In the genomic region with DNA sequence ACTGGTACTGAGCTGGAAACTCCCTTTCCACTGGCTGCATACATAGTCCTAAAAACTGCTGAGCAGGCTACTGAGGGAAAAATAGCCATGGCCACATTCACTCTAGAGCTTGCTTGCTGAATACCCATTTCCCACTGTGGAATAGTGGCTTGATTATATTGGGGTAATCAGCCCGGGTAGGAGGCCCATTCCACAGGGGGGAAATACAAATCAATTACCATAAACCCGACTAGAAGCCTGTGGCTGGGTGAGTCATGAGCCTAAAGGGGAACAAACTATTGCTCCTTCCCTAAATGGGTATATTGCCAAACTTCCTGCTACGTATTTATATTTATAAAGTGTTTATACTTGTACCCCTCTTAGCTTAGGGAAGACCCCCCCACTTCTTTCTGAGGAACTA, we compare ENCODE assay signal across 26 mouse cellular contexts. TPM values are rescaled to one million over a fixed set of nuclear protein-coding genes. Genes with fewer than 3 reads are reported as not detected.
DNase-seq lines count a peak whose midpoint lies in the region; ATAC-seq lines count a peak whose summit lies in the region.
"Had no signal": no experiment of that assay in that cellular context is flagged by ENCODE, and none has a peak within 500 bp of the region (broad histone marks: within the 10 kb centered on the region; RNA-seq: fewer than 3 reads in every experiment).

No protein-coding gene starts in this region.

- no peaks in the 10 kb centered on the region for H3K4me1 ChIP-seq in liver, embryonic 16.5 days (ENCODE audit: control insufficient read depth, low read depth, low read length)
- no peaks in the 10 kb centered on the region for H3K4me1 ChIP-seq in liver, embryonic 11.5 days (replicated peaks; ENCODE audit: control insufficient read depth, insufficient read depth, low read length)
- H3K4me1 ChIP-seq: embryonic facial prominence, embryonic 15.5 days; liver, embryonic 13.5 days had no signal

- no peaks in the 10 kb centered on the region for H3K9me3 ChIP-seq in liver, embryonic 16.5 days (replicated peaks; ENCODE audit: control insufficient read depth, low read length)
- no peaks in the 10 kb centered on the region for H3K9me3 ChIP-seq in liver, embryonic 11.5 days (ENCODE audit: control insufficient read depth, low read length)
- H3K9me3 ChIP-seq: embryonic facial prominence, embryonic 15.5 days; forebrain, embryonic 10.5 days; heart, embryonic 12.5 days; hindbrain, embryonic 13.5 days; liver, embryonic 13.5 days had no signal

- 19% methylated on average over 3 of the region's 3 CpGs for WGBS in liver, embryonic 16.5 days (ENCODE audit: insufficient replicate concordance)
- 33% methylated on average over 3 of the region's 3 CpGs for WGBS in liver, embryonic 11.5 days

- no peaks in the 10 kb centered on the region for H3K27me3 ChIP-seq in liver, embryonic 16.5 days (ENCODE audit: control insufficient read depth, insufficient read depth, low read depth, low read length)
- H3K27me3 ChIP-seq in liver, embryonic 11.5 days (replicated peaks; ENCODE audit: control insufficient read depth, insufficient read depth, low read length), result no peaks in the 10 kb centered on the region
- H3K27me3 ChIP-seq: embryonic facial prominence, embryonic 15.5 days; heart, embryonic 12.5 days; hindbrain, embryonic 13.5 days; liver, embryonic 13.5 days had no signal

- peak overlapping the region; percentile 30 for H3K27ac ChIP-seq in liver, embryonic 16.5 days (ENCODE audit: low read length)
- H3K27ac ChIP-seq in liver, embryonic 11.5 days (ENCODE audit: low read depth, low read length), result no peak overlapping the region
- H3K27ac ChIP-seq: embryonic facial prominence, embryonic 15.5 days; forebrain, embryonic 10.5 days; gastrocnemius, adult 2 months; hindbrain, embryonic 13.5 days; liver, embryonic 13.5 days had no signal

- H3K36me3 ChIP-seq in liver, embryonic 16.5 days (ENCODE audit: control insufficient read depth, insufficient read depth), result no peaks in the 10 kb centered on the region
- no peaks in the 10 kb centered on the region for H3K36me3 ChIP-seq in liver, embryonic 11.5 days (ENCODE audit: control insufficient read depth, insufficient read depth, low read length)
- H3K36me3 ChIP-seq: embryonic facial prominence, embryonic 15.5 days; forebrain, embryonic 10.5 days; heart, embryonic 12.5 days; hindbrain, embryonic 13.5 days; liver, embryonic 13.5 days had no signal

- DNase-seq in liver, embryonic 11.5 days (ENCODE audit: low spot score), result no peak
- DNase-seq in MEL-GATA-1-ER (ENCODE audit: extremely low read depth, low read depth), result peak; percentile 4
- DNase-seq in thymus, postnatal 25 days, result no peak
- no peak for DNase-seq in cerebellum, postnatal 25 days
- no peak for DNase-seq in cerebellum, postnatal 4 days (ENCODE audit: low spot score in 2 of 2)
- DNase-seq: adrenal gland, postnatal 14 days; cerebellum, adult 9-11 months; forebrain, postnatal 0 days; gastrocnemius, adult 2 months; kidney, adult 2 months; kidney, postnatal 10 days; liver, embryonic 13.5 days; midbrain, embryonic 14.5 days; right cerebral cortex, postnatal 4 days had no signal

- no peak overlapping the region for H3K9ac ChIP-seq in liver, embryonic 16.5 days (ENCODE audit: low read depth, low read length)
- no peak overlapping the region for H3K9ac ChIP-seq in liver, embryonic 11.5 days (ENCODE audit: low read depth, low read length)
- H3K9ac ChIP-seq: embryonic facial prominence, embryonic 15.5 days; forebrain, postnatal 0 days; heart, embryonic 12.5 days; hindbrain, embryonic 13.5 days; liver, embryonic 13.5 days had no signal

- H3K4me3 ChIP-seq in liver, embryonic 16.5 days (ENCODE audit: low read depth, low read length), result no peak overlapping the region
- no peak overlapping the region for H3K4me3 ChIP-seq in liver, embryonic 11.5 days (ENCODE audit: low read depth, low read length)
- H3K4me3 ChIP-seq: embryonic facial prominence, embryonic 15.5 days; forebrain, embryonic 10.5 days; gastrocnemius, adult 2 months; heart, embryonic 12.5 days; hindbrain, embryonic 13.5 days; liver, embryonic 13.5 days had no signal

- no peak for ATAC-seq in liver, embryonic 16.5 days (ENCODE audit: low read depth)
- ATAC-seq in liver, embryonic 11.5 days (replicated peaks; ENCODE audit: low FRiP score), result no peak
- ATAC-seq in common myeloid progenitor, adult 5-6 weeks (replicated peaks; ENCODE audit: low read depth, poor library complexity, severe bottlenecking), result peak; percentile 76
- ATAC-seq in monocyte, adult 5-6 weeks (replicated peaks; ENCODE audit: insufficient number of reproducible peaks, low FRiP score, low TSS enrichment, poor library complexity, severe bottlenecking), result peak; percentile 77
- ATAC-seq: activated CD4-positive, CD25-positive, alpha-beta regulatory T cell, adult 4 months; forebrain, postnatal 0 days; inflammation-experienced regulatory T-cells, adult 6 months had no signal

- H3K4me2 ChIP-seq in liver, embryonic 16.5 days (ENCODE audit: low read depth, low read length), result no peak overlapping the region
- no peak overlapping the region for H3K4me2 ChIP-seq in liver, embryonic 11.5 days
- H3K4me2 ChIP-seq: embryonic facial prominence, embryonic 15.5 days; heart, embryonic 12.5 days; hindbrain, embryonic 13.5 days; liver, embryonic 13.5 days had no signal

RNA-seq across cellular contexts. Expression of a gene that starts 10.4 kb away (rescaled TPM):
- 0.05 TPM in 1 of 2 replicates, not detected in the other for polyA plus RNA-seq in liver, embryonic 16.5 days (2015; fragmentation: Nextera tagmentation; extraction: Ambion mirVana)
- not detected in 2 replicates for polyA plus RNA-seq in liver, embryonic 11.5 days (2014; fragmentation: Nextera tagmentation; extraction: Ambion mirVana)
- not detected in 2 replicates for total RNA-seq in common myeloid progenitor, adult 5-6 weeks (2017)
- total RNA-seq in monocyte, adult 5-6 weeks (2017), result 0.67 TPM in 1 of 3 replicates, not detected in the others
- total RNA-seq: adrenal gland, postnatal 14 days; forebrain, postnatal 0 days; gastrocnemius, adult 2 months; heart, postnatal 25 days had no signal
- polyA plus RNA-seq: activated CD4-positive, CD25-positive, alpha-beta regulatory T cell, adult 4 months; C2C12; forebrain, embryonic 10.5 days; forebrain, postnatal 0 days; gonadal fat pad, adult 2 months; heart, embryonic 12.5 days; hindbrain, embryonic 13.5 days; inflammation-experienced regulatory T-cells, adult 6 months; kidney, adult 2 months; liver, embryonic 13.5 days; midbrain, embryonic 14.5 days had no signal

RNA-seq across cellular contexts. Expression of a gene that starts 45.9 kb away (rescaled TPM):
- polyA plus RNA-seq in liver, embryonic 16.5 days (2015; fragmentation: Nextera tagmentation; extraction: Ambion mirVana), result 24.7 and 27.8 TPM in 2 replicates
- 26.8 and 29.6 TPM in 2 replicates for polyA plus RNA-seq in liver, embryonic 11.5 days (2014; fragmentation: Nextera tagmentation; extraction: Ambion mirVana)
- 31.6 and 39.6 TPM in 2 replicates for total RNA-seq in common myeloid progenitor, adult 5-6 weeks (2017)
- total RNA-seq in monocyte, adult 5-6 weeks (2017), result 334 to 497 TPM (median 494 TPM) in 3 replicates

Comparison
In these comparisons a context has a peak if more than half of its experiments do, and no peak if none do; other contexts are left out.
1. ATAC-seq: peak in common myeloid progenitor, adult 5-6 weeks (single experiment) and monocyte, adult 5-6 weeks (single experiment); none in liver, embryonic 16.5 days (single experiment) and liver, embryonic 11.5 days (single experiment).